7 mouse cellular contexts compared by ENCODE assay signal in genomic region chr12:59095104-59096025, GRCm38 (mm10). TPM values are rescaled to one million over a fixed set of nuclear protein-coding genes. Genes with fewer than 3 reads are reported as not detected.
DNase-seq lines count a peak whose midpoint lies in the region; ATAC-seq and TF ChIP-seq lines count a peak whose summit lies in the region.

Gene Mia2, plus strand, starts transcription at chr12:59095799.

- DNase-seq in ZHBTc4 (ENCODE audit: low read depth, low spot score), result peak; percentile 15
- DNase-seq in heart, adult 2 months, result no peak
- peak; percentile 93 for DNase-seq in kidney, adult 2 months
- no peak for DNase-seq in liver, embryonic 13.5 days
- DNase-seq in Muller cell, postnatal 12 days (ENCODE audit: inconsistent ontology term), result no peak

- TF ChIP-seq EP300 in heart, adult 2 months (IDR thresholded peaks at IDR 0.05; ENCODE audit: insufficient read depth, low read depth, low read length), result no peak

- no peaks in the 10 kb centered on the region for H3K79me2 ChIP-seq in heart, adult 2 months (replicated peaks; ENCODE audit: control insufficient read depth, insufficient read depth, low read length)

- no peaks in the 10 kb centered on the region for H3K36me3 ChIP-seq in heart, adult 2 months (ENCODE audit: control insufficient read depth, insufficient read depth, low read length)
- H3K36me3 ChIP-seq in kidney, adult 2 months (ENCODE audit: control insufficient read depth, insufficient read depth, low read length), result no peaks in the 10 kb centered on the region
- no peaks in the 10 kb centered on the region for H3K36me3 ChIP-seq in liver, embryonic 13.5 days
- no peaks in the 10 kb centered on the region for H3K36me3 ChIP-seq in neural tube, embryonic 15.5 days

- no peak within 1 kb of the TSS for H3K4me2 ChIP-seq in liver, embryonic 13.5 days
- H3K4me2 ChIP-seq in neural tube, embryonic 15.5 days, result no peak within 1 kb of the TSS

- H3K27ac ChIP-seq in heart, adult 2 months, result no peak within 1 kb of the TSS
- peak within 1 kb of the TSS; percentile 85 for H3K27ac ChIP-seq in kidney, adult 2 months (ENCODE audit: insufficient read depth, low read depth, low read length)
- H3K27ac ChIP-seq in liver, embryonic 13.5 days, result peak within 1 kb of the TSS; percentile 66
- no peak within 1 kb of the TSS for H3K27ac ChIP-seq in neural tube, embryonic 15.5 days (replicated peaks)

- no peak within 1 kb of the TSS for H3K9ac ChIP-seq in heart, adult 2 months (ENCODE audit: low read depth, low read length)
- peak within 1 kb of the TSS; percentile 41; the same call in 1 of the 2 replicates for H3K9ac ChIP-seq in liver, embryonic 13.5 days
- no peak within 1 kb of the TSS for H3K9ac ChIP-seq in neural tube, embryonic 15.5 days (replicated peaks)

- no peak for TF ChIP-seq CTCF in heart, adult 2 months (IDR thresholded peaks at IDR 0.05)
- no peak for TF ChIP-seq CTCF in kidney, adult 2 months (conservative IDR thresholded peaks at IDR 0.05; ENCODE audit: insufficient read depth, insufficient read length, low read depth, low read length)

- H3K4me1 ChIP-seq in heart, adult 2 months (ENCODE audit: control insufficient read depth, insufficient read depth, low read length), result no peaks in the 10 kb centered on the region
- peaks cover 3% of the 10 kb centered on the region; the same call in 1 of the 2 replicates for H3K4me1 ChIP-seq in kidney, adult 2 months (ENCODE audit: control insufficient read depth, insufficient read depth, low read length)
- H3K4me1 ChIP-seq in liver, embryonic 13.5 days (replicated peaks), result no peaks in the 10 kb centered on the region
- no peaks in the 10 kb centered on the region for H3K4me1 ChIP-seq in neural tube, embryonic 15.5 days

- H3K9me3 ChIP-seq in liver, embryonic 13.5 days (replicated peaks), result no peaks in the 10 kb centered on the region
- no peaks in the 10 kb centered on the region for H3K9me3 ChIP-seq in neural tube, embryonic 15.5 days (replicated peaks)

- no peak for ATAC-seq in common myeloid progenitor, adult 5-6 weeks (replicated peaks; ENCODE audit: low read depth, poor library complexity, severe bottlenecking)
- ATAC-seq in liver, embryonic 13.5 days (ENCODE audit: low read depth), result peak; percentile 60; the same call in 1 of the 2 replicates
- no peak for ATAC-seq in neural tube, embryonic 15.5 days (ENCODE audit: low FRiP score)

- WGBS in heart, adult 2 months, result 81% methylated on average over 19 of the region's 19 CpGs
- WGBS in kidney, adult 2 months, result 38% methylated on average over 19 of the region's 19 CpGs
- WGBS in liver, embryonic 13.5 days (ENCODE audit: insufficient replicate concordance), result 68% methylated on average over 19 of the region's 19 CpGs
- 77% methylated on average over 19 of the region's 19 CpGs for WGBS in neural tube, embryonic 15.5 days

- no peaks in the 10 kb centered on the region for H3K27me3 ChIP-seq in heart, adult 2 months (ENCODE audit: control insufficient read depth, insufficient read depth, low read length)
- no peaks in the 10 kb centered on the region for H3K27me3 ChIP-seq in kidney, adult 2 months (replicated peaks; ENCODE audit: control insufficient read depth, insufficient read depth, low read length)
- no peaks in the 10 kb centered on the region for H3K27me3 ChIP-seq in liver, embryonic 13.5 days
- no peaks in the 10 kb centered on the region for H3K27me3 ChIP-seq in neural tube, embryonic 15.5 days (replicated peaks)

- intact Hi-C loops in heart, adult 2 months (cut with DNase I), result no loop called here

- no peak within 1 kb of the TSS for H3K4me3 ChIP-seq in heart, adult 2 months
- H3K4me3 ChIP-seq in kidney, adult 2 months (ENCODE audit: insufficient read depth, low read depth, low read length), result peak within 1 kb of the TSS; percentile 71
- peak within 1 kb of the TSS; percentile 43 for H3K4me3 ChIP-seq in liver, embryonic 13.5 days (replicated peaks)
- H3K4me3 ChIP-seq in neural tube, embryonic 15.5 days (replicated peaks), result no peak within 1 kb of the TSS

- no peak for TF ChIP-seq POLR2A in heart, adult 2 months (IDR thresholded peaks at IDR 0.05; ENCODE audit: insufficient read depth, low read depth, low read length)
- no peak for TF ChIP-seq POLR2A in kidney, adult 2 months (IDR thresholded peaks at IDR 0.05; ENCODE audit: low read depth, low read length)

RNA-seq across cellular contexts. Expression of gene Mia2, which starts in this region (rescaled TPM):
- 131 and 162 TPM in 2 replicates for total RNA-seq in common myeloid progenitor, adult 5-6 weeks (2017)
- 100 to 1,000 TPM in 1 of 2 experiments, 10 to 100 TPM in 1; 90.9 to 106 TPM for total RNA-seq in heart, adult 2 months (2021)
- polyA plus RNA-seq in heart, adult 2 months (2012; rRNA removed), result 31.8 and 46.7 TPM in 2 replicates
- 95.3 and 102 TPM in 2 replicates for polyA plus RNA-seq in kidney, adult 2 months (2012; rRNA removed)
- 47.8 and 63.2 TPM in 2 replicates for polyA plus RNA-seq in liver, embryonic 13.5 days (2015; fragmentation: Nextera tagmentation; extraction: Ambion mirVana)
- polyA plus RNA-seq in neural tube, embryonic 15.5 days (2015; fragmentation: Nextera tagmentation; extraction: Ambion mirVana), result 32.5 and 52.6 TPM in 2 replicates

Comparison
In these comparisons a context has a peak if more than half of its experiments do, and no peak if none do; other contexts are left out.
1. DNase-seq: peak in ZHBTc4 (single experiment) and kidney, adult 2 months (single experiment); none in heart, adult 2 months (0 of 2), liver, embryonic 13.5 days (single experiment) and Muller cell, postnatal 12 days (single experiment).
2. H3K27ac ChIP-seq: peak in kidney, adult 2 months (single experiment) and liver, embryonic 13.5 days (single experiment); none in heart, adult 2 months (single experiment) and neural tube, embryonic 15.5 days (single experiment).
3. H3K4me3 ChIP-seq: peak in kidney, adult 2 months (single experiment) and liver, embryonic 13.5 days (single experiment); none in heart, adult 2 months (single experiment) and neural tube, embryonic 15.5 days (single experiment).